Mouse (Mus musculus): Measurements from ENCODE around the gene Sptbn2.

The Sptbn2 gene

GRCm38 (mm10) chr19:4785206-4785605, 74.2 kb downstream of the Sptbn2 start:
- DNase-seq (ENCODE audit: low spot score) = no peak

GRCm38 (mm10) chr19:4786313-4786712, 75.3 kb downstream of the Sptbn2 start:
- DNase-seq (ENCODE audit: low spot score) = no peak

GRCm38 (mm10) chr19:4793281-4793830, 82.4 kb downstream of the Sptbn2 start:
- peak; percentile 15 for DNase-seq (ENCODE audit: low spot score)

GRCm38 (mm10) chr19:4793831-4794422, 83.0 kb downstream of the Sptbn2 start, which contains the start of gene Rbm4:
TSS of gene Rbm4 (minus strand) at chr19:4793901.
- peak; percentile 99 for DNase-seq (ENCODE audit: low spot score)

GRCm38 (mm10) chr19:4795929-4796328, 85.0 kb downstream of the Sptbn2 start:
- DNase-seq (ENCODE audit: low spot score) = no peak

GRCm38 (mm10) chr19:4797846-4798245, 86.9 kb downstream of the Sptbn2 start:
- DNase-seq (ENCODE audit: low spot score) = no peak

- DNase-seq (ENCODE audit: low spot score) = no peak
Observed at GRCm38 (mm10) chr19:4799083-4799482, 88.1 kb downstream of the Sptbn2 start.

Data from urinary bladder, postnatal 14 days (tissue).